Mouse (Mus musculus) kidney, postnatal 4 days (tissue): ENCODE data around the gene Vasp.

Experiments used
- DNase-seq, 2 experiments: peaks; one replicate each; pipeline ENCODE4 v3.0.0; 2021; ENCODE audit warnings: mixed read lengths in 2 of 2

Gene Vasp

GRCm38 (mm10) chr7:19208201-19208910 is 63.3 kb downstream of the Vasp start:
- DNase-seq, result no peak
